In the genomic region with DNA sequence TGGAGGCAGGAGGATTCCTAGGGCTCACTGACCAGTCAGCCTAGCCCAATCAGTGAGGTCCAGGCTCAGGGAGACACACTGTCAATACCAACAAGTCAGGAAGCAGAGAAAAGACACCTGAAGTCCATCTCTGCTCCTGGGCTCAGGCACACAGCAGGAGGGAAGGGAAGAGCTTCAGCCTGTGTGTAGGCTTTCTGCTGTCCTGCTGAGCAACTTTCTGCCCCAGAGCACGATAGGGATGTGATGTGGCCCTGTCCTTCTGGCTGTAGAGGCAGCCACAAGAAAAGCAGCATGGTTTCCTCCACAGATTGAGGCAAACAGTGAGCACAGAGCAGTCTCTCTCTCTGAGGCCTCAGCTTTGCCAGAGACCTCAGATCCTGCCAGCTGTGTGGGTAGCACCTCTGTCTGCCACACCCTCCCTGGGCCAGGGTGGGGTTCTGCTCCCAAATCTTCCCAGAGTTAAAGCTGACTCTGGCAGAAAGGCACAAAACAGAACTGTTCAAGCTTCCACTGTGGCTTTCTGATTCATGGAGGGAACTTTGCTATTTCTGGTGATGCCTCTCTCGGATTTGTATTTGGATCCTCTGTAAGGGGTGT, we compare ENCODE assay signal across 24 mouse cellular contexts. TPM values are rescaled to one million over a fixed set of nuclear protein-coding genes. Genes with fewer than 3 reads are reported as not detected.
DNase-seq lines count a peak whose midpoint lies in the region; ATAC-seq and TF ChIP-seq lines count a peak whose summit lies in the region.
"Had no signal": no experiment of that assay in that cellular context is flagged by ENCODE, and none has a peak within 500 bp of the region (broad histone marks: within the 10 kb centered on the region; RNA-seq: fewer than 3 reads in every experiment).

No protein-coding gene starts in this region.

- no peak overlapping the region for H3K4me2 ChIP-seq in embryonic facial prominence, embryonic 15.5 days (replicated peaks)
- H3K4me2 ChIP-seq in liver, embryonic 13.5 days: no peak overlapping the region
- no peak overlapping the region for H3K4me2 ChIP-seq in liver, embryonic 11.5 days
- peak overlapping the region; percentile 62 for H3K4me2 ChIP-seq in myocyte (ENCODE audit: low read depth)
- H3K4me2 ChIP-seq: embryonic facial prominence, embryonic 12.5 days; forebrain, embryonic 13.5 days; hindbrain, embryonic 12.5 days had no signal

- 29% methylated on average over 2 of the region's 2 CpGs for WGBS in embryonic facial prominence, embryonic 15.5 days
- WGBS in embryonic facial prominence, embryonic 10.5 days: 40% methylated on average over 2 of the region's 2 CpGs
- 42% methylated on average over 2 of the region's 2 CpGs for whole genome bisulfite sequencing in liver, embryonic 13.5 days (ENCODE audit: insufficient replicate concordance)
- WGBS in liver, embryonic 11.5 days: 49% methylated on average over 2 of the region's 2 CpGs

- no peak overlapping the region for H3K27ac ChIP-seq in embryonic facial prominence, embryonic 15.5 days (replicated peaks)
- no peak overlapping the region for H3K27ac ChIP-seq in embryonic facial prominence, embryonic 10.5 days (replicated peaks)
- H3K27ac ChIP-seq in liver, embryonic 13.5 days: 0 out of 2 replicates have a peak overlapping the region, but pooled peaks have one; percentile 5
- H3K27ac ChIP-seq in liver, embryonic 11.5 days (ENCODE audit: low read depth, low read length): no peak overlapping the region
- peak overlapping the region; percentile 43 for H3K27ac ChIP-seq in bone marrow macrophage, adult 2 months (ENCODE audit: insufficient read depth, low read depth, low read length)
- H3K27ac ChIP-seq: embryonic facial prominence, embryonic 12.5 days; forebrain, embryonic 13.5 days; hindbrain, embryonic 12.5 days had no signal

- no peaks in the 10 kb centered on the region for H3K36me3 ChIP-seq in embryonic facial prominence, embryonic 15.5 days
- no peaks in the 10 kb centered on the region for H3K36me3 ChIP-seq in embryonic facial prominence, embryonic 10.5 days (replicated peaks)
- no peaks in the 10 kb centered on the region for H3K36me3 ChIP-seq in liver, embryonic 13.5 days
- no peaks in the 10 kb centered on the region for H3K36me3 ChIP-seq in liver, embryonic 11.5 days (ENCODE audit: control insufficient read depth, insufficient read depth, low read length)
- no peaks in the 10 kb centered on the region for H3K36me3 ChIP-seq in myocyte (ENCODE audit: control insufficient read depth, insufficient read depth)
- H3K36me3 ChIP-seq: embryonic facial prominence, embryonic 12.5 days; hindbrain, embryonic 12.5 days had no signal

- no peak for TF ChIP-seq CTCF in bone marrow macrophage, adult 2 months (IDR thresholded peaks at IDR 0.05; ENCODE audit: low read depth, low read length)

- H3K4me1 ChIP-seq in embryonic facial prominence, embryonic 15.5 days: no peaks in the 10 kb centered on the region
- H3K4me1 ChIP-seq in embryonic facial prominence, embryonic 10.5 days: 0 out of 2 replicates have a peak, but pooled peaks cover 2% of the 10 kb centered on the region
- H3K4me1 ChIP-seq in liver, embryonic 13.5 days (replicated peaks): peaks cover 5% of the 10 kb centered on the region; the same call in 1 of the 2 replicates
- no peaks in the 10 kb centered on the region for H3K4me1 ChIP-seq in liver, embryonic 11.5 days (replicated peaks; ENCODE audit: control insufficient read depth, insufficient read depth, low read length)
- peaks cover 62% of the 10 kb centered on the region for H3K4me1 ChIP-seq in bone marrow macrophage, adult 2 months (ENCODE audit: control insufficient read depth, insufficient read depth, low read length)
- H3K4me1 ChIP-seq: embryonic facial prominence, embryonic 12.5 days; forebrain, embryonic 13.5 days; hindbrain, embryonic 12.5 days had no signal

- no peak overlapping the region for H3ac ChIP-seq in myocyte (ENCODE audit: control insufficient read depth, insufficient read length)

- no peak overlapping the region for H3K4me3 ChIP-seq in embryonic facial prominence, embryonic 15.5 days (replicated peaks)
- no peak overlapping the region for H3K4me3 ChIP-seq in embryonic facial prominence, embryonic 10.5 days
- H3K4me3 ChIP-seq in liver, embryonic 13.5 days (replicated peaks): no peak overlapping the region
- H3K4me3 ChIP-seq in liver, embryonic 11.5 days (ENCODE audit: low read depth, low read length): no peak overlapping the region
- H3K4me3 ChIP-seq in bone marrow macrophage, adult 2 months (ENCODE audit: insufficient read depth, low read length): no peak overlapping the region
- H3K4me3 ChIP-seq in myocyte: no peak overlapping the region
- H3K4me3 ChIP-seq: embryonic facial prominence, embryonic 12.5 days; forebrain, embryonic 13.5 days; hindbrain, embryonic 12.5 days had no signal

- H3K27me3 ChIP-seq in embryonic facial prominence, embryonic 15.5 days: no peaks in the 10 kb centered on the region
- no peaks in the 10 kb centered on the region for H3K27me3 ChIP-seq in embryonic facial prominence, embryonic 10.5 days (replicated peaks; ENCODE audit: low read depth, poor library complexity, severe bottlenecking)
- H3K27me3 ChIP-seq in liver, embryonic 13.5 days: no peaks in the 10 kb centered on the region
- H3K27me3 ChIP-seq in liver, embryonic 11.5 days (replicated peaks; ENCODE audit: control insufficient read depth, insufficient read depth, low read length): no peaks in the 10 kb centered on the region
- H3K27me3 ChIP-seq in myocyte (ENCODE audit: control insufficient read depth, insufficient read depth, insufficient read length): no peaks in the 10 kb centered on the region
- H3K27me3 ChIP-seq: CH12.LX; embryonic facial prominence, embryonic 12.5 days; forebrain, embryonic 13.5 days; hindbrain, embryonic 12.5 days had no signal

- TF ChIP-seq POLR2A in bone marrow macrophage, adult 2 months (IDR thresholded peaks at IDR 0.05; ENCODE audit: borderline replicate concordance, low read depth, low read length): no peak
- TF ChIP-seq POLR2A in myocyte (IDR thresholded peaks at IDR 0.05; ENCODE audit: insufficient read length, low read depth): no peak

- H3K9me3 ChIP-seq in embryonic facial prominence, embryonic 15.5 days (replicated peaks): no peaks in the 10 kb centered on the region
- no peaks in the 10 kb centered on the region for H3K9me3 ChIP-seq in embryonic facial prominence, embryonic 10.5 days
- H3K9me3 ChIP-seq in liver, embryonic 13.5 days (replicated peaks): no peaks in the 10 kb centered on the region
- H3K9me3 ChIP-seq in liver, embryonic 11.5 days (ENCODE audit: control insufficient read depth, low read length): no peaks in the 10 kb centered on the region
- H3K9me3 ChIP-seq: embryonic facial prominence, embryonic 12.5 days; forebrain, embryonic 13.5 days; hindbrain, embryonic 12.5 days had no signal

- no peak for DNase-seq in embryonic facial prominence, embryonic 10.5 days (ENCODE audit: low spot score)
- no peak for DNase-seq in liver, embryonic 13.5 days
- DNase-seq in liver, embryonic 11.5 days (ENCODE audit: low spot score): no peak
- no peak for DNase-seq in left cerebral cortex, adult 18-20 months (ENCODE audit: low spot score in 2 of 2)
- no peak for DNase-seq in cerebellum, postnatal 36 days
- DNase-seq: adrenal gland, postnatal 14 days; cerebellum, adult 2 months; cerebellum, postnatal 10 days; embryo, embryonic 11 days; forebrain, postnatal 0 days; gastrocnemius, postnatal 10 days; heart, postnatal 10 days; heart, postnatal 4 days; kidney, adult 18-20 months had no signal

- ATAC-seq in embryonic facial prominence, embryonic 15.5 days (ENCODE audit: insufficient number of reproducible peaks, low FRiP score, low TSS enrichment, low read depth): peak; percentile 29; the same call in 1 of the 2 replicates
- ATAC-seq in liver, embryonic 13.5 days (ENCODE audit: low read depth): no peak
- no peak for ATAC-seq in liver, embryonic 11.5 days (replicated peaks; ENCODE audit: low FRiP score)
- ATAC-seq: activated CD4-positive, CD25-positive, alpha-beta regulatory T cell, adult 4 months; forebrain, embryonic 13.5 days; forebrain, postnatal 0 days; hindbrain, embryonic 16.5 days; inflammation-experienced regulatory T-cells, adult 6 months had no signal

- H3K79me2 ChIP-seq in myocyte (ENCODE audit: control insufficient read depth, insufficient read depth): peaks cover 32% of the 10 kb centered on the region

- H3K9ac ChIP-seq in embryonic facial prominence, embryonic 15.5 days: no peak overlapping the region
- H3K9ac ChIP-seq in liver, embryonic 13.5 days: no peak overlapping the region
- no peak overlapping the region for H3K9ac ChIP-seq in liver, embryonic 11.5 days (ENCODE audit: low read depth, low read length)
- H3K9ac ChIP-seq: embryonic facial prominence, embryonic 12.5 days; forebrain, embryonic 13.5 days; forebrain, postnatal 0 days; hindbrain, embryonic 12.5 days had no signal

TF ChIP-seq in myocyte, 11 proteins besides CTCF, POLR2A, EP300 and RAD21:
- no peak for TF ChIP-seq TCF3 (IDR thresholded peaks at IDR 0.05; ENCODE audit: insufficient read length, low read depth)

RNA-seq across cellular contexts. Expression of a gene that starts 11.9 kb away (rescaled TPM):
- 50.0 and 50.7 TPM in 2 replicates for polyA plus RNA-seq in embryonic facial prominence, embryonic 15.5 days (2015; fragmentation: Nextera tagmentation; extraction: Ambion mirVana)
- 6.8 and 7.0 TPM in 2 replicates for polyA plus RNA-seq in embryonic facial prominence, embryonic 10.5 days (2016; fragmentation: Nextera tagmentation; extraction: Ambion mirVana)
- polyA plus RNA-seq in liver, embryonic 13.5 days (2015; fragmentation: Nextera tagmentation; extraction: Ambion mirVana): 28.1 and 31.7 TPM in 2 replicates
- polyA plus RNA-seq in liver, embryonic 11.5 days (2014; fragmentation: Nextera tagmentation; extraction: Ambion mirVana): 41.8 and 43.0 TPM in 2 replicates
- polyA plus RNA-seq in bone marrow macrophage, adult 2 months (2012; ENCODE audit: insufficient read depth, insufficient read length, missing spikeins): 305 and 317 TPM in 2 replicates
- 72.5 TPM for polyA plus RNA-seq in myocyte (2012; fragmentation: generic; extraction: Trizol)
- 10 to 100 TPM in 1 of 2 experiments, 1 to 10 TPM in 1; 9.6 to 10.2 TPM for total RNA-seq in left cerebral cortex, adult 18-20 months (2021)

RNA-seq across cellular contexts. Expression of a gene that starts 48.3 kb away (rescaled TPM):
- 33.7 and 40.1 TPM in 2 replicates for polyA plus RNA-seq in embryonic facial prominence, embryonic 15.5 days (2015; fragmentation: Nextera tagmentation; extraction: Ambion mirVana)
- polyA plus RNA-seq in embryonic facial prominence, embryonic 10.5 days (2016; fragmentation: Nextera tagmentation; extraction: Ambion mirVana): 36.2 and 36.3 TPM in 2 replicates
- polyA plus RNA-seq in liver, embryonic 13.5 days (2015; fragmentation: Nextera tagmentation; extraction: Ambion mirVana): 8.9 and 10.3 TPM in 2 replicates
- 17.9 and 21.9 TPM in 2 replicates for polyA plus RNA-seq in liver, embryonic 11.5 days (2014; fragmentation: Nextera tagmentation; extraction: Ambion mirVana)
- polyA plus RNA-seq in bone marrow macrophage, adult 2 months (2012; ENCODE audit: insufficient read depth, insufficient read length, missing spikeins): 15.6 and 16.3 TPM in 2 replicates
- 5.9 TPM for polyA plus RNA-seq in myocyte (2012; fragmentation: generic; extraction: Trizol)
- total RNA-seq in left cerebral cortex, adult 18-20 months (2021): 10 to 100 TPM; 30.4 to 30.6 TPM

Comparison
In these comparisons a context has a peak if more than half of its experiments do, and no peak if none do; other contexts are left out.
1. H3K27ac ChIP-seq: peak in liver, embryonic 13.5 days (single experiment) and bone marrow macrophage, adult 2 months (single experiment); none in embryonic facial prominence, embryonic 15.5 days (single experiment), embryonic facial prominence, embryonic 10.5 days (single experiment) and liver, embryonic 11.5 days (single experiment).